Mouse (Mus musculus): Measurements from ENCODE around the gene Dnah3.

DNA sequence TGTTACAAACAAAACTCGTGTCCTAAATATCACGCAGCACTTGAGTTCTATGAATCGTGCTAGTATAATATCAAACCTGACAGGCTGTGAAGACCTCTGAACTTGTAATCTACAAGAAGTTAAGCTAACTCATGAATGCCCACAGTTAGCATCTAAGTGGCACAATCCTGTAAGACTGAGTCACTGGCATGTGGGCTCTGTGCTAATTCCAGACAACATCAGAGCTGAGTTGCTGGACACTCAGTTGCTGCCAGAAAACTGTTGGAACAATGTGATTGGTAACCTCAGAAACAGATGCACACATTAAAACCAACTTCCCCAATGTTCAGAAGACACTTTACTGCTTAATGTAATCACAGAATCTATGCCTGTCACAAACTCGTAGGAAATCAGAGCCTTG is 207.2 kb downstream of the Dnah3 start:
- no peak for TF ChIP-seq CTCF (IDR thresholded peaks at IDR 0.05; ENCODE audit: control insufficient read depth, insufficient read depth, low read length)
- TF ChIP-seq POLR2A (IDR thresholded peaks at IDR 0.05; ENCODE audit: borderline replicate concordance, control insufficient read depth, low read depth, low read length) = no peak
